Mouse (Mus musculus) heart, embryonic 12.5 days (tissue): ENCODE measurements around the gene Gm44511. TPM values are rescaled to one million over a fixed set of nuclear protein-coding genes. Genes with fewer than 3 reads are reported as not detected.

Experiments
- ATAC-seq: fragments of 200-750 bp; cut with Nextera tagmentation; 2 replicates; pipeline ENCODE4 v1.8.0; 2017; ENCODE audit warnings: moderate TSS enrichment, moderate library complexity; ENCODE audit not compliant: insufficient number of reproducible peaks, low FRiP score
- H3K27ac ChIP-seq: fragments of 300-500 bp; sonication (generic); 2 replicates; pipeline ENCODE4 v1.5.1; 2016; ENCODE audit warnings: mild to moderate bottlenecking, moderate library complexity; ENCODE audit not compliant: poor library complexity, severe bottlenecking
- H3K27me3 ChIP-seq: fragments of 300-500 bp; sonication (generic); replicated peaks from 2 replicates; pipeline ENCODE4 v1.6.1; 2016; ENCODE audit warnings: mild to moderate bottlenecking, moderate library complexity
- H3K36me3 ChIP-seq: fragments of 300-500 bp; sonication (generic); 2 replicates; pipeline ENCODE4 v1.6.1; 2016; ENCODE audit warnings: mild to moderate bottlenecking, moderate library complexity
- H3K4me1 ChIP-seq: fragments of 300-500 bp; sonication (generic); replicated peaks from 2 replicates; pipeline ENCODE4 v1.6.1; 2016; ENCODE audit warnings: mild to moderate bottlenecking
- H3K4me2 ChIP-seq: fragments of 300-500 bp; sonication (generic); 2 replicates; pipeline ENCODE4 v1.6.1; 2016; ENCODE audit warnings: mild to moderate bottlenecking, moderate library complexity
- H3K4me3 ChIP-seq: fragments of 300-500 bp; sonication (generic); 2 replicates; pipeline ENCODE4 v1.5.1; 2016; ENCODE audit warnings: mild to moderate bottlenecking
- H3K9ac ChIP-seq: fragments of 300-500 bp; sonication (generic); 2 replicates; pipeline ENCODE4 v1.6.1; 2016; ENCODE audit warnings: mild to moderate bottlenecking, moderate library complexity
- H3K9me3 ChIP-seq: fragments of 300-500 bp; sonication (generic); replicated peaks from 2 replicates; pipeline ENCODE4 v1.6.1; 2016; ENCODE audit warnings: mild to moderate bottlenecking, moderate library complexity
- WGBS: fragments of 180-500 bp; shearing (Covaris S2); methylation state at CpG from one replicate; pipeline ENCODE4 v1.1.7; 2016; 5-methylcytosine and 5-hydroxymethylcytosine counted together
- polyA plus RNA-seq: library from polyadenylated mRNA; unstranded; fragments of >200 nt; fragmentation: Nextera tagmentation; extraction: Ambion mirVana; gene quantifications from 2 replicates; pipeline ENCODE4 v1.2.1, GENCODE M21; 2016

Gm44511 gene
- polyA plus RNA-seq, 1 experiment from 2014 or later = not detected

GRCm38 (mm10) chr6:128849902-128850301 is 23.8 kb upstream of the Gm44511 start:
- H3K27me3 ChIP-seq = no peaks in the 10 kb centered on the region
- H3K4me3 ChIP-seq = no peak overlapping the region
- 55% methylated on average over 2 of the region's 2 CpGs for WGBS
- no peaks in the 10 kb centered on the region for H3K9me3 ChIP-seq
- no peak overlapping the region for H3K4me2 ChIP-seq
- no peak overlapping the region for H3K27ac ChIP-seq
- H3K36me3 ChIP-seq = no peaks in the 10 kb centered on the region
- no peak overlapping the region for H3K9ac ChIP-seq
- H3K4me1 ChIP-seq = peaks cover 9% of the 10 kb centered on the region
- ATAC-seq = no peak

DNA sequence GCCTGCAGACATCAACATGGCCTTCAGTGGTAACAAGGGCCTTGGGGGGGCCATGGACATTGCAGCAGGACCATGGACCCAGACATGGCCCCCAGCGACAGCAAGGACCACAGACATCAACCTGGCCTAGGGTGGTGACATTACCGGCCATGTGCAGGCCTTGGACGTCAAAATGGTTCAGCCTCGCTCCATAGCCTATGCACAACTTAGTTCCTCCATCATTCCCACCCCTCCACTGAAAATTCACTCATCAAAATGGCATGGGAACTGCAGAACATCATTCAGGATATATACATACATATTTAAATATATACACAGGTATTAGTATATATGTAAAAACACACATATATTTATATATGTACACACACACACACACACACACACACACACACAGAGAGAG is 21.3 kb upstream of the Gm44511 start:
- Histone ChIP-seq H3K9me3 (no peaks in the 10 kb centered on the region), H3K4me1 (peaks cover 17% of the 10 kb centered on the region), H3K9ac (no peak overlapping the region), H3K4me3 (no peak overlapping the region), H3K4me2 (no peak overlapping the region), H3K27ac (no peak overlapping the region), H3K36me3 (no peaks in the 10 kb centered on the region), H3K27me3 (no peaks in the 10 kb centered on the region)
- no peak for ATAC-seq
- WGBS = 84% methylated on average over 4 of the region's 4 CpGs

GRCm38 (mm10) chr6:128845998-128846542 is 20.0 kb upstream of the Gm44511 start:
- no peaks in the 10 kb centered on the region for H3K9me3 ChIP-seq
- H3K36me3 ChIP-seq = no peaks in the 10 kb centered on the region
- no peak overlapping the region for H3K4me2 ChIP-seq
- no peak for ATAC-seq
- H3K9ac ChIP-seq = no peak overlapping the region
- peaks cover 27% of the 10 kb centered on the region for H3K4me1 ChIP-seq
- WGBS = 60% methylated on average over 8 of the region's 9 CpGs
- no peak overlapping the region for H3K4me3 ChIP-seq
- H3K27ac ChIP-seq = no peak overlapping the region
- H3K27me3 ChIP-seq = no peaks in the 10 kb centered on the region

- H3K4me3 ChIP-seq = peak overlapping the region; percentile 2; the same call in 1 of the 2 replicates
- ATAC-seq = peak; percentile 19; the same call in 1 of the 2 replicates
- H3K27ac ChIP-seq = peak overlapping the region; percentile 47; the same call in 1 of the 2 replicates
- H3K9ac ChIP-seq = no peak overlapping the region
- no peaks in the 10 kb centered on the region for H3K9me3 ChIP-seq
- no peaks in the 10 kb centered on the region for H3K27me3 ChIP-seq
- H3K36me3 ChIP-seq = no peaks in the 10 kb centered on the region
- WGBS = 31% methylated on average over 7 of the region's 7 CpGs
- H3K4me1 ChIP-seq = peaks cover 22% of the 10 kb centered on the region
- peak overlapping the region; percentile 44 for H3K4me2 ChIP-seq
Measured at GRCm38 (mm10) chr6:128845319-128845979, 19.3 kb upstream of the Gm44511 start.

DNA sequence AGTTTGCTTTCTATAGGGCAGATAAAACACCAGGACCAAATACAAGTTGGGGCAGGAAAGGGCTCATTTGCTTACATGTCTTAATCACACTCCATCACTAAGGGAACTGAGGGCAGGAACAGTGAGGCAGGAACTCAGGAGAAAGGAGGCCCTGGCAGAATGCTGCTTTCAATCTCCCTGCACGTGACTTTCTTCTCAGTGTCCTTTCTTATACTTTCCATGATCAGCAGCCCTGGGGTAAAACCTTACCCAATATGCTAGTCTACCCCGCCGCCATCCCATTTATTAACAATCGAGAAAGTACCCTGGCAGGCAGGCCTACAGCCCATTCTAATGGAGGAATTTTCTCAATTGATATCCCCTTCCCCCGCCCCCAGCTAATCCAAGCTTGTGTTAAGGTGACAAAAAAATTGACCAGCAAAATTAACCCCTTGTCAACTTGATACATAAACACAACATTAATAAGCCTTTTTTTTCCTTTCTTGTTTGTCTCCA is 18.5 kb upstream of the Gm44511 start:
- H3K27me3 ChIP-seq = no peaks in the 10 kb centered on the region

GRCm38 (mm10) chr6:128844131-128844530 is 18.0 kb upstream of the Gm44511 start:
- peak overlapping the region; percentile 85 for H3K4me2 ChIP-seq
- H3K27ac ChIP-seq = no peak overlapping the region
- WGBS = 26% methylated on average over 8 of the region's 8 CpGs
- no peak overlapping the region for H3K9ac ChIP-seq
- H3K4me1 ChIP-seq = peaks cover 24% of the 10 kb centered on the region
- no peaks in the 10 kb centered on the region for H3K27me3 ChIP-seq
- ATAC-seq = no peak
- peak overlapping the region; percentile 97 for H3K4me3 ChIP-seq
- H3K36me3 ChIP-seq = no peaks in the 10 kb centered on the region
- no peaks in the 10 kb centered on the region for H3K9me3 ChIP-seq

More for the DNA sequence above, 18.5 kb upstream of the Gm44511 start:
- Histone ChIP-seq H3K9me3 (no peaks in the 10 kb centered on the region), H3K4me1 (peaks cover 23% of the 10 kb centered on the region), H3K27ac (no peak overlapping the region), H3K4me2 (no peak overlapping the region), H3K9ac (no peak overlapping the region), H3K4me3 (no peak overlapping the region), H3K36me3 (no peaks in the 10 kb centered on the region)
- WGBS = 81% methylated on average over 5 of the region's 5 CpGs
- ATAC-seq = no peak

- H3K4me3 ChIP-seq = peak overlapping the region; percentile 97
- ATAC-seq = peak; percentile 34
- no peaks in the 10 kb centered on the region for H3K27me3 ChIP-seq
- peaks cover 24% of the 10 kb centered on the region for H3K4me1 ChIP-seq
- peak overlapping the region; percentile 82 for H3K9ac ChIP-seq
- H3K4me2 ChIP-seq = peak overlapping the region; percentile 85
- H3K36me3 ChIP-seq = no peaks in the 10 kb centered on the region
- no peaks in the 10 kb centered on the region for H3K9me3 ChIP-seq
- under 1% methylated on average over 22 of the region's 22 CpGs for WGBS
- H3K27ac ChIP-seq = peak overlapping the region; percentile 89
Measured at GRCm38 (mm10) chr6:128843479-128843992, 17.4 kb upstream of the Gm44511 start.

- H3K27ac ChIP-seq = peak overlapping the region; percentile 89
- peak overlapping the region; percentile 93 for H3K9ac ChIP-seq
- H3K4me1 ChIP-seq = peaks cover 24% of the 10 kb centered on the region
- H3K36me3 ChIP-seq = no peaks in the 10 kb centered on the region
- peak; percentile 83 for ATAC-seq
- no peaks in the 10 kb centered on the region for H3K27me3 ChIP-seq
- no peaks in the 10 kb centered on the region for H3K9me3 ChIP-seq
- H3K4me2 ChIP-seq = peak overlapping the region; percentile 85
- H3K4me3 ChIP-seq = peak overlapping the region; percentile 97
- under 1% methylated on average over 44 of the region's 44 CpGs for WGBS
Measured at GRCm38 (mm10) chr6:128842945-128843478, 16.9 kb upstream of the Gm44511 start.

DNA sequence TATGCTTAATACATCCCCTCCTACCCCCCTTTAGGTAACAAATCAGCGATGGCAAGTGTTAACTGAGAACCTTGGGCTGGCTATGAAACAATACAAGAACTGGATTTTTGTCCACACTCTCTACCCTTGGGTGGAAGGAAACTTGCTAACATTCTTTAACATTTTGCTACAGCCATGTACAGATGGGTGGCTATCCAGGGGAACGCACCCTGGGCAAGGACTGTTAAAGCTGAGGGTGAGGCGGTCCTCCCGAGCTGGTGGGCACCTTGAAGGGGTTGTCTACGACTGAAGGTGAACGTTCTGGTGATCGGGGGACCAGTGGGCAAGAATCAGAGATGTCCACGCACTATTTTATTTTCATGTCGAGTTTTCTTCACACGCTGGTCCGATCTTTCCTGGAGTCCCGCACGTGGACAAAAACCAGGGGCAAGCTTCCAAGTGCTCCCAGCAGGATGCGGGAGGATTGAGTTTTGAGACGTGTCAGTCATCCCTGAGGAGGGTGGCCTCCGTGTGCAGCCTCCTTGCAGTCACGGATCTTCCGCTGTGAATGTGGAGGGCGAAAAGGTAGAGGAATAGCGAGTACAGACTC is 16.3 kb upstream of the Gm44511 start:
- H3K27ac ChIP-seq = peak overlapping the region; percentile 85
- H3K4me1 ChIP-seq = peaks cover 24% of the 10 kb centered on the region
- no peaks in the 10 kb centered on the region for H3K9me3 ChIP-seq
- H3K27me3 ChIP-seq = no peaks in the 10 kb centered on the region
- peak overlapping the region; percentile 85 for H3K4me2 ChIP-seq
- H3K9ac ChIP-seq = peak overlapping the region; percentile 93
- peak overlapping the region; percentile 97 for H3K4me3 ChIP-seq
- no peaks in the 10 kb centered on the region for H3K36me3 ChIP-seq
- ATAC-seq = no peak
- WGBS = 1% methylated on average over 20 of the region's 20 CpGs

DNA sequence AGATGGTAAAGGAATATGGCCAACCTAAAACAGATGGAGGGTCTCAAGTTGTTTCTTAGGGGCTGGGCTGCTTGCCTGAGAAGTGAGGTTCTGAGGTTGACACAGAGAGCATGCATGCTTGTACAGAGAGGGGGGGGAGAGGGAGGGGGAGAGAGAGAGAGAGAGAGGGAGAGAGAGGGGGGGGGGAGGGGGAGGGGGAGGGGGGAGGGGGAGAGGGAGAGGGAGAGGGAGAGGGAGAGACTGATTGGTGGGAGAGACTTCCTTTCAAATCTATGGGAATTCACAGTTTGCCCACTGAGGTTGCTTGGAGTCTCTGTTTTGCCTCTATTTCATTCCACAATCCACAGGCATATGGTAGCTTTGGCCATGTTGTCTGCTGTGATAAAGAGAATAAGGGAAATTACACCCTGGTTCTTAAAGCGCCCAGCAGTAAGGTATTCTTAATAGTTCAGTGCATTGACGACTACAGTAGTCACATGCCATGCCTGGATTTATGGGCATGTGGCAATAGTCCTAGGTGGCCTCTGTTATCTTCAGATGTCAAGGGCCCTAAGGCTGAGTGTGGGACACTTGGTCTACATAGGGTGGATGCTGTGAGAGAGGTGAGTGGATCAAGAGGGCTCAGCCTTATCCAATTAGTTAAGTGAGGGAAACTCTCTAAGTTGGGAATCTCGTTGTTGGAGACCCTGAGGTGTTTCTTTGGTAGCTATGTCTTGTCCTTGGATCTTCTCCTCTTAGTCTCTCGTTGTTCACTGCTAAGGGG is 15.4 kb upstream of the Gm44511 start:
- no peak overlapping the region for H3K9ac ChIP-seq
- 34% methylated on average over 4 of the region's 4 CpGs for WGBS

More for the DNA sequence above, 15.4 kb upstream of the Gm44511 start:
- Histone ChIP-seq H3K4me1 (peaks cover 24% of the 10 kb centered on the region), H3K27ac (no peak overlapping the region), H3K9me3 (no peaks in the 10 kb centered on the region), H3K27me3 (no peaks in the 10 kb centered on the region), H3K4me2 (peak overlapping the region; percentile 85), H3K36me3 (no peaks in the 10 kb centered on the region), H3K4me3 (peak overlapping the region; percentile 97)
- ATAC-seq = no peak
